Mouse (Mus musculus): ENCODE results near the gene Tmem184c. TPM values are rescaled to one million over a fixed set of nuclear protein-coding genes. Genes with fewer than 3 reads are reported as not detected.

Gene Tmem184c
- polyA plus RNA-seq (2015; fragmentation: Nextera tagmentation; extraction: Ambion mirVana), result 56.1 and 57.0 TPM in 2 replicates

DNA sequence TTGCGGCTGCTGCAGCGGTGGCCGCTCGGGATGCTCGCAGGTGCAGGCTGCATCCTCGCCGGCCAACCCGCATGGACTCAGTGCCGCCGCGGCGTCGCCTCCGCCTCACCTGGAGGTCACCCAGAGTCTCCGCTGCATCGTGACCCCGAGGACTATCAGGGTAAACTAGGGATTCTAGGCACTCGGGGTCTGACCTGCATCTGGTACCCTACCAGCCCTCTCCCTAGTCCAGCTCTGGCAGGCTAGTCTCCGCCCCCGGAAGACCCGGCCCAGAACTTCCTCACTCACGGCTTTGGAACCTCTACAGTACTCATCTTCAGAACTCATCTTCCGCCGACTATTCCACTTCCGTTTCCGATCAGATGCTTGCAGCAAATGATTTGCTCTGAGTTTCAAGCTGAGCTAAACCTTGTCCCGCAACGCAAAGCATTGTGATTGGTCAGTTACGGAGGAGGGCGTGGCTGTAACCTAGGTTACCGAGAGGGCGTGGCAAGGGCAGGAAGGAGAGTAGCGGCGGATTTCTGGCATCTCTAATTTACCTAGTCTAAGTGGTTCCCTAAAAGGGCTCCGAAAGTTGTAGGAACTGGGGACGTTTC, at the start of gene Tmem184c:
Tmem184c (minus strand) TSS at position 325 of the 596 bp plus-strand sequence.
- peaks cover 15% of the 10 kb centered on the region for H3K4me1 ChIP-seq
- H3K4me3 ChIP-seq, result peak within 1 kb of the TSS; percentile 88
- peak; percentile 98 for ATAC-seq
- under 1% methylated on average over 36 of the region's 36 CpGs for WGBS
- peak within 1 kb of the TSS; percentile 81 for H3K9ac ChIP-seq
- no peaks in the 10 kb centered on the region for H3K27me3 ChIP-seq
- peak within 1 kb of the TSS; percentile 67 for H3K4me2 ChIP-seq
- peak within 1 kb of the TSS; percentile 74 for H3K27ac ChIP-seq
- H3K36me3 ChIP-seq (ENCODE audit: poor library complexity, severe bottlenecking), result peaks cover 3% of the 10 kb centered on the region; the same call in 1 of the 2 replicates
- H3K9me3 ChIP-seq (replicated peaks), result no peaks in the 10 kb centered on the region

GRCm38 (mm10) chr8:77659534-77660080, 49.1 kb upstream of the Tmem184c start:
- Histone ChIP-seq H3K27me3 (no peaks in the 10 kb centered on the region), H3K9ac (no peak overlapping the region), H3K27ac (no peak overlapping the region), H3K4me2 (no peak overlapping the region), H3K9me3 (replicated peaks) (no peaks in the 10 kb centered on the region), H3K36me3 (ENCODE audit: poor library complexity, severe bottlenecking) (no peaks in the 10 kb centered on the region), H3K4me3 (no peak overlapping the region), H3K4me1 (no peaks in the 10 kb centered on the region)
- ATAC-seq, result no peak
- 84% methylated on average over 4 of the region's 4 CpGs for WGBS

- Histone ChIP-seq H3K9ac (no peak overlapping the region), H3K9me3 (replicated peaks) (no peaks in the 10 kb centered on the region), H3K4me3 (no peak overlapping the region), H3K4me1 (no peaks in the 10 kb centered on the region), H3K36me3 (ENCODE audit: poor library complexity, severe bottlenecking) (no peaks in the 10 kb centered on the region), H3K27me3 (no peaks in the 10 kb centered on the region), H3K27ac (no peak overlapping the region), H3K4me2 (no peak overlapping the region)
- ATAC-seq, result no peak
- 90% methylated on average over 3 of the region's 3 CpGs for WGBS
Measured at GRCm38 (mm10) chr8:77658356-77658755, 47.9 kb upstream of the Tmem184c start.

DNA sequence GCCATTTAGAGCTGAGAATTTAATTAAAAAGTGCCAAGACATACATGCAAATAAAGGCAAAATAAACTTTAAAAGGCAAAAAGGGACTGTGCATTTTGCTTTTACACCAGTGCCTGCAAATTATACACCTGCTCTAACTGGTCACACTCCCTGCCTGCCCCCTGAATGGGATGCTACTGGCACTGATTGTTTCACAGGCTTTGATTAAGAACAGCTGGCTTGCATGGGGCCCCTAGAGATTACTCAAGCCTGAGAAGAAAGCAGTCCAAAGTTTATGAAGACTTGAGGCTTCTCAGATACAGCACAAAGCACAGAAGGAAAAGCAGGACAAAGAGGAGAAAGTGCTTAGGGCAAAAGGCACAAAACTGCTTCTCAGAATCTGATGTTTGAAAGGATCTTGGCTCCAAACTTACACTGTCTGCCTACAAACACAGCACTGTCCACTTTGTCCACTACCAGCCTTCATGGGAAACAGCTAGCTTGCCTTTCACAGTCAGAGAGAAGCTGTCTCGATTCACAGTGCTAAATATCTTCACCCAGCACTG, 40.2 kb upstream of the Tmem184c start:
- Histone ChIP-seq H3K9me3 (replicated peaks) (no peaks in the 10 kb centered on the region), H3K27me3 (no peaks in the 10 kb centered on the region), H3K4me3 (no peak overlapping the region), H3K4me2 (no peak overlapping the region), H3K36me3 (ENCODE audit: poor library complexity, severe bottlenecking) (no peaks in the 10 kb centered on the region), H3K4me1 (no peaks in the 10 kb centered on the region), H3K9ac (no peak overlapping the region), H3K27ac (no peak overlapping the region)
- ATAC-seq, result no peak
- WGBS, result 86% methylated on average over 1 of the region's 1 CpGs

DNA sequence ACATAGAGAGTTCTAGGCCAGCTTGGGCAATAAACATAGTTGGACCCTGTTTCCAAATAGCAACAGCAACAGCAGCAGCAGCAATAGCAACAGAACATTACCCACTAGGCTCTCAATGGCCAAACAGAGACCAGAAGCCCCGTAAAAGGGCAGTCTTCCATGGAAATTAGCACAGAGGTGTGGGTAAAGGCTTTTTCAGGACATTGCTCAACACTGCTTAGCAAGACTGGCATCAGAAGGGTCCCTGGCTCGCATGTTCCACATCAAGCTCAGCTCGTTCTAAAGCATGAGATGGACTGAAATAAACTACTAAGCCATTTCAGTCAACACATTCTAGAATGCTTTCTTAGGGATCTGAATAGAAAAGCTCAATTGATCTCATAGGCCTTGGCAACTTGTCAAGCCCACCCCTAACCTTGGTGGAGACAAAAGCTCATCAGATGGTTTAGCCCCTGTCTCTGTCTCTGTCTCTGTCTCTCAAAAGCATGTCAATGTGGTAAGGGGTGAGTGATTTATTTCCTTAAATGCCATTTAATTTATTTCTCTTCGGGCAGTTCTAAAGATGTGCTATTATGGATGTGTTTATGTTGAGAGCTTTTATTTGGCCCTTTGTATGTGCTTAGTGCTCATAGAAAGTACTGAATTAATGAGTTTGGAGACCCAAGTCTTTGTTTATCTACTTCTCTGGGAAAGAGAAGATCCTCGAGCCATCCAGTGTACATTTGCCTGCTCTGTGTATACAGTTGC, 29.8 kb upstream of the Tmem184c start:
- Histone ChIP-seq H3K9me3 (replicated peaks) (no peaks in the 10 kb centered on the region), H3K4me1 (peaks cover 6% of the 10 kb centered on the region), H3K36me3 (ENCODE audit: poor library complexity, severe bottlenecking) (no peaks in the 10 kb centered on the region), H3K27ac (no peak overlapping the region), H3K4me2 (no peak overlapping the region), H3K27me3 (no peaks in the 10 kb centered on the region), H3K9ac (no peak overlapping the region), H3K4me3 (no peak overlapping the region)
- no peak for ATAC-seq
- 38% methylated on average over 5 of the region's 5 CpGs for WGBS

DNA sequence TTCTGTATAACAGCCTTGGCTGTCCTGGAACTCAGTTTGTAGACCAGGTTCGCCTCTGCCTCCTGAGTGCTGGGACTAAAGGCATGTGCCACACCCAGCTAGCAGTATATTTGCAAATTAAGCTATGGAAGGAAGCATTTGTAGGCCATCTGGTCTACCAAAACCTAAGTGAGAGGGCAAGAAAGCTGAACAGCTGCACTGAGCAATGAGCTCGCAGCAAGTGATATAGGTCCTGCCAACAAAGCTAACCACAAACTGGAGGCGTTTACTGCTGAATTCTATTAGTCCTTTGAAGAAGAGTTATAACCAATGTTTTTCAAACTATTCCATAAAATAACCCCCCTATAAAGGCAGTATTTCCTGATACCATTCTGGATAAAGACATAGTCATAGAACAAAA, 27.1 kb upstream of the Tmem184c start:
- no peak overlapping the region for H3K4me3 ChIP-seq
- peaks cover 6% of the 10 kb centered on the region for H3K4me1 ChIP-seq
- WGBS, result 86% methylated on average over 3 of the region's 3 CpGs
- no peak overlapping the region for H3K9ac ChIP-seq
- ATAC-seq, result no peak
- no peak overlapping the region for H3K27ac ChIP-seq
- H3K27me3 ChIP-seq, result no peaks in the 10 kb centered on the region
- no peaks in the 10 kb centered on the region for H3K36me3 ChIP-seq (ENCODE audit: poor library complexity, severe bottlenecking)
- no peak overlapping the region for H3K4me2 ChIP-seq
- no peaks in the 10 kb centered on the region for H3K9me3 ChIP-seq (replicated peaks)

DNA sequence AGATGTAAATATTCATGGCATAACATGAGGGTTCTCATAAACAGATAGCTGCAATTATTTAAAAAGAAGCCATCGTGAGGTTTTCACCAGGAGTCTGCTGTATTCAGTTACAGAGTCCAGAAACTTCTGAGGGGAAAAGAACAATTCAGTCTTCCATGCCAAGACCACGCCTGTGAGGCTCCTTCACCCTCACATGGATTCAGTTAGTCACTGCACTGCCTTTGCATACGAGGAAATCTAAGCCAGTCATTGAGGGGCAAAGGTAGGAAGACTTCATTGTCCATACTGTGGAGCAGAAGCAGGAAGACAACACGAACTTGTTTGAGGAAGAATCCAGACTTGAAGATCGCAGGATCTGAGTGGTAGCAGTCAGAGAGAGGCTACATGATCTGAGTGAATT, 23.5 kb upstream of the Tmem184c start:
- H3K27me3 ChIP-seq, result no peaks in the 10 kb centered on the region
- H3K36me3 ChIP-seq (ENCODE audit: poor library complexity, severe bottlenecking), result no peaks in the 10 kb centered on the region
- H3K4me3 ChIP-seq, result no peak overlapping the region
- no peak overlapping the region for H3K9ac ChIP-seq
- H3K9me3 ChIP-seq (replicated peaks), result no peaks in the 10 kb centered on the region
- H3K27ac ChIP-seq, result no peak overlapping the region
- 82% methylated on average over 5 of the region's 5 CpGs for WGBS
- H3K4me2 ChIP-seq, result no peak overlapping the region
- no peak for ATAC-seq
- H3K4me1 ChIP-seq, result no peaks in the 10 kb centered on the region

GRCm38 (mm10) chr8:77633211-77633610, 22.7 kb upstream of the Tmem184c start:
- no peak overlapping the region for H3K27ac ChIP-seq
- ATAC-seq, result no peak
- H3K4me2 ChIP-seq, result no peak overlapping the region
- no peaks in the 10 kb centered on the region for H3K9me3 ChIP-seq (replicated peaks)
- H3K4me3 ChIP-seq, result no peak overlapping the region
- no peaks in the 10 kb centered on the region for H3K27me3 ChIP-seq
- no peaks in the 10 kb centered on the region for H3K36me3 ChIP-seq (ENCODE audit: poor library complexity, severe bottlenecking)
- H3K4me1 ChIP-seq, result no peaks in the 10 kb centered on the region
- H3K9ac ChIP-seq, result no peak overlapping the region
- 84% methylated on average over 2 of the region's 2 CpGs for WGBS

DNA sequence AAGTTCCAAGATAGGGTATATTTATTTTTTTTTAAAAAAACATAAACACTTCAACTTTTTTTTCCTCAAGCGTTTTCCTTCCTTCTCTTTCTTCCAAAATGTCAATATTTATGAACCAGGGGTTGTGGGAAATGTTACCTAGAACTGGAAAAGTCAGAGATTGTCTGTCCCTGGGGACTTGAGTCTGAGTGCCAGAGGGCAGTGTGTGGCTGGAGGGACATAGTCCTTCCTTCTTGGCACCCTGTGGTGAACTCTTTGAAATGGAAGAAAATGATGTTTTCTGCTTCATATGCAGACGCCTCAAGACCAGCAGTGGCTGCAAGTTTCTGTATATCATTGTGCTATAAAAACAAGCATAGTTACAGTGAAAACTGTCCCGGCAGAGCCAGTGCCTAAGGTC, 20.2 kb upstream of the Tmem184c start:
- no peaks in the 10 kb centered on the region for H3K36me3 ChIP-seq (ENCODE audit: poor library complexity, severe bottlenecking)
- H3K9ac ChIP-seq, result no peak overlapping the region
- no peak for ATAC-seq
- H3K27me3 ChIP-seq, result no peaks in the 10 kb centered on the region
- no peak overlapping the region for H3K27ac ChIP-seq
- no peaks in the 10 kb centered on the region for H3K9me3 ChIP-seq (replicated peaks)
- H3K4me2 ChIP-seq, result no peak overlapping the region
- WGBS, result 54% methylated on average over 3 of the region's 3 CpGs
- H3K4me1 ChIP-seq, result no peaks in the 10 kb centered on the region
- no peak overlapping the region for H3K4me3 ChIP-seq

- Histone ChIP-seq H3K9me3 (replicated peaks) (no peaks in the 10 kb centered on the region), H3K4me1 (no peaks in the 10 kb centered on the region), H3K36me3 (ENCODE audit: poor library complexity, severe bottlenecking) (no peaks in the 10 kb centered on the region), H3K27me3 (no peaks in the 10 kb centered on the region), H3K9ac (no peak overlapping the region), H3K4me2 (no peak overlapping the region), H3K27ac (no peak overlapping the region), H3K4me3 (no peak overlapping the region)
- WGBS, result 16% methylated on average over 15 of the region's 15 CpGs
- ATAC-seq, result peak; percentile 96
Measured at GRCm38 (mm10) chr8:77629858-77630537, 19.5 kb upstream of the Tmem184c start.

- no peaks in the 10 kb centered on the region for H3K36me3 ChIP-seq (ENCODE audit: poor library complexity, severe bottlenecking)
- 68% methylated on average over 7 of the region's 7 CpGs for WGBS
- H3K27me3 ChIP-seq, result no peaks in the 10 kb centered on the region
- no peak for ATAC-seq
- no peaks in the 10 kb centered on the region for H3K9me3 ChIP-seq (replicated peaks)
- H3K9ac ChIP-seq, result no peak overlapping the region
- H3K27ac ChIP-seq, result no peak overlapping the region
- H3K4me3 ChIP-seq, result no peak overlapping the region
- H3K4me2 ChIP-seq, result no peak overlapping the region
- H3K4me1 ChIP-seq, result no peaks in the 10 kb centered on the region
Measured at GRCm38 (mm10) chr8:77623677-77624209, 13.2 kb upstream of the Tmem184c start.

DNA sequence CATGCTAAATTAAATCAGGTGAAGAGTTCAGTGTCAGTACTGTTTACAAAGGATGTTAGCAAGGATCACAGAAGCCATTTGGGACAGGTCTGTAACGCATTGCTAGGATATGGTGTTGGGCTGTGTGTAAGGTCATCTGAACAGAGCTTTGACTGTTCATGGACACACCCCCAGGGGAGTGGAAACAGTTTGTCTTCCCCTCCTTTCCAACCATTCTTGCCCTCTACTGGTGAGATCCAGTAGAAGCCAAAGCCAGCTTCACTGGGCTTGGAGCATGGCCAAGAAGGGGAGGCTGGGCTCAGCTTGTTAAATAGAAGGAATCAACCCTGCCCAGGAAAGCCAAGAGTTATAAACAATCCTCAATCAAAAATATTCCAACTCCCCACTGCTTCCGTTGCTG, 7.4 kb upstream of the Tmem184c start:
- 0 out of 2 replicates have a peak, but pooled peaks cover 6% of the 10 kb centered on the region for H3K4me1 ChIP-seq
- H3K27ac ChIP-seq, result no peak overlapping the region
- WGBS, result 65% methylated on average over 2 of the region's 2 CpGs
- no peaks in the 10 kb centered on the region for H3K9me3 ChIP-seq (replicated peaks)
- no peak overlapping the region for H3K4me3 ChIP-seq
- ATAC-seq, result no peak; the same call in 1 of the 2 replicates
- no peak overlapping the region for H3K9ac ChIP-seq
- no peaks in the 10 kb centered on the region for H3K36me3 ChIP-seq (ENCODE audit: poor library complexity, severe bottlenecking)
- H3K27me3 ChIP-seq, result no peaks in the 10 kb centered on the region
- H3K4me2 ChIP-seq, result no peak overlapping the region
